Mouse (Mus musculus): Measurements from ENCODE around the gene Cdyl.
"Not testable (repeated sequence)": the region's sequence is repeated elsewhere in the genome, so short reads cannot be mapped to it uniquely, and the experiment has no call there.

Gene Cdyl

DNA sequence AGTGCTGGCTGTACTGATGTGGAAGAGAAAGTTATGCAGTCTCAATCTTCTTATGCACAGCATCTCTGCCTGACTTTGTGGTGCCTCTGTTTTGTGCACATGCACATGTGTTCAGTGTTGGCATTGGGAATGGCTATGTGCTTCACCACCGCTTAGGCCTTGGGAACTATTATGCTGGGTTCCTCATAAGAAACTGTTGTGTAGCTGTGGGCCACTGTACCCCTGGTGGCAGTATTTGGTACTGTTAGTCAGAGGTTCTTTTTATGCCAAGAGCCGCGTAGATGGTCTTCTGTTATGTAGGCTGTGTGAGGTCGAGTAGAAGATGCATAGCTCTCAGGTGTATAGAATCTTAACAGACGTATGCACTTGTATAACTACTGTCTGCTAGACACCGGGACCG, 147.4 kb downstream of the Cdyl start:
- DNase-seq = no peak

DNA sequence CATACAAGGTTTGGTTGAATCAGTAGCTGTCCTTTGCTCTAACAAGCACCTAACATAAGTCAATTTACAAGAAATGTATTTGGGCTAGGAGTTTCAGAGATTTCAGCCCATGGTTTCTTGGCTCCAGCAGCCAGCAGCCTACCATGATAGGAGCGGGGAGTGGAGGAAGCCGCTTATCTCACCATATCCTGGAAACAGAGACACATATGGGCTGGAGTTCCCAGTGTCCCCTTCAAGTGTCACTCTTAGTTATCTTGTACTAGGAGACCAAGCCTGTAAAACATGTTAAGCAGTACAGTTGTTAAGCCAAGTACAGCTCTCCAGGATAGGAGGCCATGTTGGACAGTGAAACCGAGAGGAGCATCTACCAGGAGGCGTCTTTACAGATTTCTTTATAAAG, 147.9 kb downstream of the Cdyl start:
- no peak for DNase-seq

DNA sequence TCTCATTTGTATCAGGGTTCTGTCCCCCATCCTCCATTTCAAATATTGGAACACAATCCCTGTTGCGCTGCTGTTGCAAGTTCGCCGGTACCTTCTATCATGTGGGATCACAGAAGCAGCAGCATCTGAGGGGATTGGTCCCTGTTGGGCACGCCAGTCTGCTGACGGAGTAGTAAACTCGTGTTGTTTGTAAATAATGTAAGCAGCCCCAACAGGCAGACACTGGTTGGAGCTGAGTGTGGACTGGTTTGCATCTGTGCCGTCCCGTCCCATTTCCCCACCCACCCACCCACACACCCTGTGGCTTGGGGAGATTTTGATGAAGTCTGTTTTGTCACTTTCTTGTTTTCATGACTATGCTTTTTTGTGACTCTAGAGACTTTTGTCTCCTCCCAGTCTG, 148.3 kb downstream of the Cdyl start:
- DNase-seq = no peak

DNA sequence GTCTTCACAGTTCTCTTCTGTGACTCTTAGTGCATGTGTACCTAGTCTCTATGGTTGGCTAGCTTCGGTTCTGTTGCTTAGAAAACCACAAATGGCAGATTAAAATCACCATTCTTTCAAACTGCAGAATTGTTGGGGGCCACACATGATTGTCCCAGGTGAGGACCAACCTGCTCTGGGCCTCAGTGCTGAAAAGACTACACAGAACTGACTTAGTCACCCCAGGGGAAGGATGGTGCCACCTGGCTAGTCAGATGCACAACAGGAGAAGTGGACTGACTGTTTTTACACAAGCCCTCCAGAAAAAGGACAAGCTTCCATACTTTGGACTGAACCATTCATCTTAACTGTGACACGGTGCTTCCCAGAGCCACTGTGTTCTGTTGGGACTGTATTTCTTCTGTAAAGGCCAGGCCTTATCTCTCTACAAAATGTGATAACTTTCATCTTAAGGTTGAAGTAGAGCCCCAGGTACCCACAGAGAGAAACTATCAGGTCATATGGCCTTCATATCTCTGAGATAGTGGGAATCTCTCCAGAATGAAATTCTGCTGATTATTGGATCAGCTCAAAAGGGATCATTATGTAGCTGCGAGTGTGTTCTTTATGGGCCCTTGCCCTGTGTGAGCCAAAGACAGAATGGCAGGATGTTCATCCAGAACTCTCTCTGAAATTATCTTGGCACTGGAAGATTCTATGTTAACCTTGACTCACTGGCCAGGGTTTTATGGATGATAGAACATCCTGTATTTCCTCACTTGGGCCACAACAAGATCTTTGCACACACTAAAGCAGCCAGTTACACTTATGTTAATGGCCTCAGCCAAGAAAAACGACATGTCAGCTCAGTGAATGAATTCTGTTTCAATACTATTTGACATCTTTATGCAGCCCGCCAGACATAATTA, 149.9 kb downstream of the Cdyl start:
- DNase-seq = no peak

DNA sequence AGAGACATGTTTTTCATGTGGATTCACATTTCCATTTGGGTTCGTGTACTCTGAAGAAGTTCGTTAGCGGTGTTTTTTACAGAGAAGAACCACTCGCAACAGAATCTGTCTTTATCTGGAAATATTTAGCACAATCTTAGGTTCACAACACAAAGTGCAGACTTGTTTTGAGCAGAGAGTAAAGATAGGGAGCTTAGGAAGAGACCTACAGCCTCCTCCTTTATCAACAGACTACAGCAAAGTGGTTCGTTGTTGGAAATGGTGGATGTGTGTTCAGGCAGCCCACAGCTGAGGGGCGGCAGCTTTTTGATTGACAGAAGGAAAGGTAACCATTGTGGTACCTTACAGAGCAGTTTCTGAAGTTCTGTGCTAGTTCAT, 150.5 kb downstream of the Cdyl start:
- DNase-seq = no peak

DNA sequence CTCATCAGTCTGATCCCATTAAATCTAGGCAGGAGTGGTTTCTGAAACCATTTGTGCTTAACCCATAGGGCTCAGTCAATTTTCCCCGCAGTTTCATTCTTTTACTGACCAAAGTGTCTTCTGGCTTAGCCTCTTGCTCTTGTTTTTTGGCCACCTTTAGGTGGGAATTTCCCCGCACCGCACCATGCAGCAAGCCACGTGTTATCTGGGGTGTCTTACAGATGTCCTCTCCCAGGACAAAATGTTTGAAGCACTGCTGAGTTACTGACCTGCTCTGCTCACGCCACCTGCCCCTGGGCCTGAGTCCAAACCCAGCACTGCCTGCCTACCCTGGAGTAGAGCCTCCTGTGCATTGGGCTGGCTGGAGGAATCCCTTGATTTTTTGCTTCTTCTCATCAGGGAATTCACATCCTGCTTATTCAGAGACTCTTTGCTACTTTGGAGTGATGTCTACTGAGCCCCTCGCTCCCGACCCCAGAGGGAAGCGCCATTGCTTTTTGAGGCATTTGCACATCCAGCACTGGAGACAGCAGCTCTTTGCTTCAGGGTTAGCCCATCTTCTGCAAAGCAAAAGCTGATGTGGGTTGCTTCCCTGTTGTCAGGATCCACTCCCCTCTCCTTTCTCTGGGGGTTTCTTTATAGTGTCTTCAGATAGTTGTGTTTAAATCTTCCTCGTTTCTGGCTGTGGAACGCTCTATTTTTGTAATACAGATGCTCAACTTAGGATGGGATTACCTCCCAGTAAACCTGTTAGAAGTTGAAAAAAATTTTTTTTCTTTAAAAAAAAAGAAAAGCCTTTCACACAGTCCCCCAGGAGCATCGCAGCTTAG, 151.9 kb downstream of the Cdyl start:
- no peak for DNase-seq

DNA sequence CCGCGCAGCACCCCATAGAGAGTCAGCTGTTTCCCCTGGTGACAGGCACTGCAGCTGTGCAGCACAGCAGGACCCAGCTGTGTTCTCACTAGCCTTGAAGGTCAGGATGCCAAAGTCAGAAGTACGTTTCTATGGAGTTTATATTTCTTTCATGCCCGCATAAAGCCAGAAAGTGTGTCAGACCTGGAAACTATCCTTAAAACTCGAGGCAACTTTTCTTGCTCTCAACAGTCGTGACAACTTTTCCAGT, 152.5 kb downstream of the Cdyl start:
- DNase-seq = no peak

DNA sequence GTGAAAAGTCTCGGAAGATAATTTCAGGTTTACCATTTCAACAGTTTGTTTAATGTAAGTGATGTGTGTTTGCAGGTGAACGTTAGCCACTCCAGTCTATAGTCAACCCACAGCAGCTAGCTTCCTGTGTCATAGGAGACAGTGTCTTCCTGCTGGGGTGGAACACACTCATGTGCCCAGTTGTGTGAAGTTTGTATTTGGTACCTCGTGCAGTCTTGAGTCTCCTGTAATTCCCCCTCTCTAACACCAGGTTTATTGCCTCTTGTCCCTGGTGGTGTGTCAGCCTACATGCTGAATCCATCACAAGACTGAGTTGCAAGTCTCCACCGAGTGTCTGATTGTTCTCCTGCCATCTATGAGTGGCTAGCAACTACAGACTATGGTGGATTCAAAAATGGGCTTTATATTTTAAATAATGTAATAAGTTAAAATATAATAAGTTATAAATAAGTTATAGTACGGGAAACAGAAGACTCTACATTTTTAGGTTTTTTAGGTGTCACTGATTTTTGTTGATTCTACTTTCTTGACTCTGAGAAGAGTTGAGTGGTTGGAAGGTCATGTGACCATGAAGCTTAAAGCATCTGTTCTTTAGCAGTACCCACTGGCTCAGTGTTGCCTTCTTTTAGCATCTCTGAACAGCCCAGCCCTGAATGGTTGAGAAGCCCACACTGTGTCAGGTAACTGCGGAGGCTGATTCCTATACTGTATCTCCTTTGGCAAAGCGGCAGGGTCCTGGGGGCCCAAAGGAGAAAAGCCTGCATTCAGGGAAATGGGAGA, 153.9 kb downstream of the Cdyl start:
- no peak for DNase-seq

DNA sequence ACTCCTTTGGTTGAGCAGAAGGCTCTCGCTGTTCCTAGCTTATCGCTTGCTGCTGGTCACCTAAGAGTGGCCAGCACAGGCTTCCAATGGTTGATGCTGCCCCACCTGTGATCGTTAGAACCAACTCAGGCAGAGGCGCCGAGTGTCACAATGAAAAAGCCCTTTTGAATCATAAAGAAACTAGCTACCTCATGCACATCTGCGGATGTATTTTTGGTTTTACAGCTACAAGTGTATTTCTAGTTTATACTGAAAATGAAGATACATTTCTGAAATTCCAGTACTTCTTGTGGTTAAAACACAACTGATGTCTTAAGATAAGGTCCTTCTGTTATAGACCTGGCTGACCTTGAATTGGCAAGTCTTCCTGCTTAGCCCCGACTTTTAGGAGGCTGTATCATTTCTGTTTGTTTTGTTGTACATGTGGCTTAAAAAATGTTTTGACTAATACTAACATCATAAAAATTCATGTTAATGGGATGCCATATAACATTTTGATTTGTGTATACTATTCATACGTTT, 155.6 kb downstream of the Cdyl start:
- no peak for DNase-seq

DNA sequence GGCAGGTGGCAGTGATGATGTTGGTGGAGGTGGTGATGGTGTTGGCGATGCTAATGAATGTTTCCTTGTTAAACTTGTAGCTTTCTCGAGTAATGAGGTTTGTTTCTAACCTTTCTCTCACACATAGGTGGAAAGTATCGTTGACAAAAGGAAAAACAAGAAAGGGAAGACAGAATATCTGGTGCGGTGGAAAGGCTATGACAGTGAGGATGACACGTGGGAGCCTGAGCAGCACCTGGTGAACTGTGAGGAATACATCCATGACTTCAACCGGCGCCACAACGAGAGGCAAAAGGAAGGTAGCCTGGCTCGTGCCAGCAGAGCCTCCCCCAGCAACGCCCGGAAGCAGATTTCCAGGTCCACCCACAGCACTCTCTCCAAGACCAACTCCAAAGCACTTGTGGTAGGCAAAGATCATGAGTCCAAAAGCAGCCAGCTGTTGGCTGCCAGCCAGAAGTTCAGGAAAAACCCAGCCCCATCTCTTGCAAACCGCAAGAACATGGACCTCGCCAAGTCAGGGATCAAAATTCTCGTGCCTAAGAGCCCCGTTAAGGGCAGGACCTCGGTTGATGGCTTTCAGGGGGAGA, 156.2 kb downstream of the Cdyl start:
- no peak for DNase-seq

DNA sequence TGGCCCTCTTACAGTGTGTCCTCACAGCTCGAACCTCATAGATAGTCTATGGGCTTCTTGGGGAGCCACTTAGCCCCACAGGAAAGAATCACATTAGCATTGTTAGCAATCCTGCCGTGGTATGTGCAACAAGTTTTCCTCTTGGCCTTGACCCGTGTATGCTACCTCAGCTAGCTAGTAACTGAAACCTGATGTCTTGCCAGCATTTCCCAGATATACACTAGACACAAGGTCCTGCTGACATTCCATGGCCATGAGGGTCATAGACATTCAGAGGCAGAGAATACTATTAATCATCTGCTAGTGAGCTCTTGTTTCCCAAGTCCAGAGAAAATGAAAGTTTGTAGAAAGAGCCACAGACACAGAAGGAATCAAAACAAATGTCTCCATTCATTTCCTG, 158.0 kb downstream of the Cdyl start:
- DNase-seq = no peak

DNA sequence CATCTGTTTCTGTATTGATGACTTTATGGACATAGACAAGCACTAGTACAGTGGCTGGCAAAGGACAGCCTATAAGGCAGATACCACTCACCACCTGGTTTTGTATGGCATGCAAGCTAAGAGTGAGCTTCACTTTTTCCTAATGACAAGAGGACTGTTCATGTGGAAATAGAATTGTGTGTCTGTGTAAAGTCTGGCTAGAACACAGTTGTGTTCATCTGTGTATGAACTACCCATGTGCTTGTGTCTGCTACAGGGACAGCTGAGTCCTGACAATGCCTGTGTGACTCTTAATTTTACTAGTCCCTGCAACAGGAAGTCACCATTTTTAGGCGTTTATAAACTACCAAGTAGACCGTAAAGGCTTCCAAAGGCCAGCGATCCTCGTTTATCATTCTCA, 158.4 kb downstream of the Cdyl start:
- no peak for DNase-seq

DNA sequence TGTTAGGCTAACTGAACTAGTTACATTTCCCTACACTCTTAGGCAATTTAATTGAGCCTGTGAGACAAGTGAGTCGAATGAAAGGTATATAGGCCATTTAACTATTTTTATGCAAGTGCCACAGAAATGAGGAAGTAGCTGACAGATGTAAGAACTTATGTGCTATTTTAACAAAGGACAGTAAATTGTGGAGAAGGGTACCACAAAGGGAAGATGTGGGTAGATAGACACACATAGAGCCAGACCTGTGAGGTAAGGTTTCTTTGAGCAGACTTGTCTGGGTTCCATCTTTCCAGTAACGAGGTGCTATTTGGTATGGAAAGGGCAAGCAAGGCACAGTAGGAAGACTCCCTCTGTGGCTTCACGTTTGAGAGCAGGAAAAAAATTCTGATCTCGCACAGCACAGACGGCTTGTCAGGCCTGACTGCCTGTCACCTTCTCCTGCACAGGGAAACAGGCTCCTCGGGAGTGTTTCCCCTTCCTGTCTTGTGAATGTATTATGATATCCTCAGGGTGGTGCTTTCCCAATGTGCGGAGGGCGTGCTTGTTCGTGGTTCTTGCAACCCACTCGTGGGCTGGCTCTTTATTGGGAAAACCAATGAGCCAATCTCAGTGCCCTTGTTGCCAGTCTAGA, 162.3 kb downstream of the Cdyl start:
- no peak for DNase-seq

DNA sequence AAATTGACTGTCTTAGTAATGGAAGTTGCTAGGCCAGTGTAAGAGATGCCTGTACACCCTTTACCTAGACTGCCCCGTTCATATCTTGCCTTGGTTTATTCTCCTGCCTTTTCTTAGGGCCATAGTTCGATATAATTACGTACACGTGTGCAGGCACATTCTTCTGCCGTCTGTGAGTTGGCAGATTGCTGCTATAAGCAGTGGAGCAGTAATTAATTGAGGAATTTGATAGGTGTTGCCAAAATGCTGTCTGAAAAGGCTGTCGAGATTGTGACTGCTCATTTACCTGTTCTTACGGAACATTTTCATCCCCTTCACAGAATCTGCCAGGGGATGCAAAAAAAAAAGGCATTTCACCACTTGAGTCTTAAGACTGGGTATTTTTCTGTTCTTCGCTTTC, 163.2 kb downstream of the Cdyl start:
- DNase-seq = no peak

DNA sequence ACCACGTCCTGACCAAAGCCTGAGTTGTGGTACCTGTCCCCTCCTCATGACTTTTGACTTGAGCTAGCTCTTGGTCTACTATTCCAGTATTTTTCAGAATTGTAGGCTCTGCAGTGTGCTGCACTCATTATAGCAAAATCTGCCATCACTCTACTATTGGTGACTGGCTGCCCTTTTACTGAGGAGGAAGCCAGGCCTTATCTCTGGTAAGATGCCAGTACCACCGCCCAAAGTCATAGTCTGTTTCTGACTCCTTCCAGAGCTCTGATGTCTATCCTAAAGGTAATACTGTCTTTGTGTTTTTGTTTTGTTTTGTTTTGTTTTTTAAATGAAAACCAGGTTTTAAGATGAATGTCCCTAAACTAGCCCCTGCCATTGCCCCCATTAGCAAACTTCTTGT, 166.0 kb downstream of the Cdyl start:
- no peak for DNase-seq

DNA sequence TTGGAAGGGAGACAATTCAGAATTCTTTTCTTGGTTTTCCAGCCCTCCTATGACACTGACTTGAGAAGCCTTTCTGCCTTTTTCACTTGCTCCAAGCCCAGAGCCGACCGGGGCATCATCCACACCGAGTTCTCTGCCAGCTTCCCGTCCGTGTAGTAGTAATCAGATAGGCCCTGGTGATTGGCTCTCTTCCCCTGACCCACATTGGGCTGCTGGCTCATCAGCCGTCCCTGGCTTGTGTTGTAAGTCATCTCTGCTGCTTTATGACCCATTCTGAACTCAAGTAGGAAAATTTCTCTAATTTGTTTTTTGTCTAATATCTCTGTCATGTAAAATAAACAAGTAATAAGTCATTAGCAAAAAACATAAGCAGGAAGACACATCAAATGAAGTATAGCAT, 173.0 kb downstream of the Cdyl start:
- DNase-seq = no peak

DNA sequence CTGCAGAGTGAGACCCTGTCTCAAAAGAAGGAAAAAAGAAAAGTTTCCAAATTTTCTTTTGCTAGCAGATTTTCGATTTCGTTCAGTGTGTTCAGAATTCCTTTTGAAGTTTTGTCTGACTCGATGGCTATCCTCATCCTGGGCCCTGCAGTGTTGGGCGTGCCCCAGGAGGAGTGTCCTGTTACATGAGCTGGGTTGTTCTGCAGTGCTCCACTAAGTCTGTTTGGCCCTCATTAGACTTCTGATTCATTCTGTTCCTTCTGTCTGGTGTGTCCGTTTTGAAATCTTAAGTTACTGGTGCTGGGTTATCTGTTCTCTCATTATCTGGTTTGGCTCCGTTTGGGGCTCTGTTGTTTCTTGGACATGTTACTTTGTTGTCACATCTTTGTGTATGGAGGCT, 174.3 kb downstream of the Cdyl start:
- DNase-seq = no peak

DNA sequence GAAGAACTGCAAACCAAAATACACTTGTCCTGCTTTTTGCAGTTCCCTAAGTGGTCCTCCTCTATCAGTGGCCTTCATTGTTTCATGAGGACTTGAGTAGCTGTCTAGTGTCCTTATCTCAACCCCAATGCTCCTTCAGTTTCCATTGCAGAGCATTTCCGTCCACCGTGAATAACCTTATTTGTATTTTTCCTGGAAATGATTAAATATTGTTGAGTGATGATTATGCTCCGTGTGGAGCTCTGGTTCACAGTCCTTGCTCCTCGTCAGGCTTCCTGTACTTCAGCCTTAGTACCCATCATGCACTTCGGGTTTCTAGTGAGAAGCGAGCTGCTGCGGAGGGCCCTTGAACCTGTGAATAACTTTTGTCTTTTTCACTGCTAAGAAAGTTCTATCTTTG, 176.0 kb downstream of the Cdyl start:
- no peak for DNase-seq

DNA sequence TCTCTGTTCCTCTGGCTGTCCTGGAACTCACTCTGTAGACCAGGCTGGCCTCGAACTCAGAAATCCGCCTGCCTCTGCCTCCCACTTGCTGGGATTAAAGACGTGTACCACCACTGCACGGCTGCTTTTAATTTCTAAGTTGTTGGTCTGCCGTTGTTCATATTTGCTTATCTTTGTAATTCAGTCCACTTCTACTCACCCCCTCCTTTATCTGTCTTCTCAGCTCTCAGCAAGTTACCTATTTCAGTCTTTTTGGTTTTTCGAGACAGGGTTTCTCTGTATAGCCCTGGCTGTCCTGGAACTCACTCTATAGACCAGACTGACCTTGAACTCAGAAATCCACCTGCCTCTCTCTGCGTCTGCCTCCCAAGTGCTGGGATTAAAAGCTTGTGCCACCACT, 176.9 kb downstream of the Cdyl start:
- not testable (repeated sequence) for DNase-seq

DNA sequence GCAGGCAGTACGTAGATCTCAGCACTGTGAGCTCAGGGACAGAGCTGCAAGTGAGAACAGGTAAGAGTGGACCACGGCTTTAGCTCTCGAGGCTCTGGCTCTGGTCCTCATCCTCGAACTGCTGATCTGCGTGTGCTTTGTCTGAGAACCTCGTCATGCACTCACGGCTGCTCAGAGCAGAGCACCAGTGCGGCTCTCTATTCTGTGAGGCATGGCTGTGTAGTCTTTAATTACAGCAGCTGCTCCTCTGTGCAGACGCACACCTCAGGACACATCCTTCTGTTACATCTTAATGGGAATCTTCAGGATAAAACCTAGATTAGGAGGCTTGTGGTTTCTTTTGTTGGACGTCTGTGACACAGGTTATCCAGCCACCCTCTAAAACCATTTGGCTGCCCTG, 180.5 kb downstream of the Cdyl start:
- DNase-seq = no peak

DNA sequence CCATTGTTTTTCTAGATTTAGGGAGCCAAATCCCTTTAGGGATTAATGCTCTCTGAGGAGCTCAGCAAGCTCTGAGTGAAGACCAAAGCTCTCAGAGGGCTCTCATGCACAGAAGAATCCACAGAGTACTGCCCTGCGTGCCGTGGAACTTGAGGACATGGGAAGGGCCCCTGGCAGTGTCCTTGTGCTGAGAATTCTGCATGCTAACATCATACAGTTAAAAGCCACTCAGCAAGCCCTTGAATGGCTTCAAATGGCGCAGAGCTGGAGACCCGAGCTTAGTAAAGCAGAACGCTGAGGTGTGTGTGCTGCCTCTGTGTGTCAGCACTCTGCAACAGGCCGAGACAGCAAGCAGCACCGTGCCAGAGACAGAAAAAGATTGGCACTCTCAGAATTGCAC, 183.8 kb downstream of the Cdyl start:
- DNase-seq = no peak

DNA sequence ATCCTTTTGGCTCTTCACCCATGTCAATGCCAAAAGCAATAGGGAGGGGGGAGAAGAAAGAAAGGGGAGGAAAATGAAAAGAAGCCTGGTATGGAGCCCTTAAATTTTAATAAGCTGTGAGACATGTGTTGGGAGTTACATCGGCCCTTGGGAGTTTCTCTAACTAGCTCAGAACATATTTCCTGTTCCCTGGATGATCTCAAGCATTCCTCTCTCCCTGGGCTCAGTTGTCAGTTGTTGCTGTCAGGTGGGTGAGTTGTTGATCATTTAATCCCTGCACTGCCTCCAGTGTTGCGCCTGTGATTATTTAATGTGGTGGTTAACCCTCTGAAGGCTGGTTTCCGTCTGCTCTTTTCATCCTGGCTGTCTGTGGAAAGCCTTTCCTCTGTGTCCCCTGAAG, 185.7 kb downstream of the Cdyl start:
- no peak for DNase-seq

DNA sequence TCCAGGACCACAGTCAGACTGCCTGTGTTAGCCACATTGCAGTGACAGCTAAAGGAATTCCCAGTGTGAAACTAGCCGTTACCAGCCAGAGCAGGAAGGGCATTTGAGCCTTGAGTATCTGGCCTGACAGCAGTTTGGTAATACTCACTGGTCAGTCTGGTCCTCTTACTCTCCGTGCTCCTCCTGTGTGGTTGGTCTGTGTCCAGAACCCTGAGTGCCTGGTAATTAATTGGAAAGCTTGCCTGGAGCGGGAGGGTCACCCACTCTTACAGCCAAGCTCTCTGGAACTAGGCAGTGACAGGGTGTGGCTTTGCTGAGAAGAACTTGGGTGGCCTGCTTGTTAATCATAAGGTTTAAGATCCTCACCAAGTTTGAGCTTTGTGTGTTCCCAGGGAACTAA, 189.1 kb downstream of the Cdyl start:
- DNase-seq = no peak
